Mouse (Mus musculus) cortical plate, adult 2 months (tissue): ENCODE measurements around the gene Gldc.

Experiments
- CTCF ChIP-seq: fragments of 200-500 bp; IDR thresholded peaks from 2 replicates; pipeline ENCODE4 v1.5.1; 2011; ENCODE audit warnings: mild to moderate bottlenecking, control low read depth, low read length; ENCODE audit not compliant: insufficient read depth; ENCODE audit errors: extremely low read depth
- POLR2A ChIP-seq: fragments of 200-500 bp; IDR thresholded peaks from 2 replicates; pipeline ENCODE4 v1.6.1; 2011; ENCODE audit warnings: mild to moderate bottlenecking, low read length, control low read depth; ENCODE audit not compliant: insufficient read depth; ENCODE audit errors: extremely low read depth

GRCm38 (mm10) chr19:30187232-30187631 is 12.0 kb upstream of the Gldc start:
- TF ChIP-seq CTCF (no peak), POLR2A (no peak)
